Mouse (Mus musculus): ENCODE data around the gene Gprc5a. TPM values are rescaled to one million over a fixed set of nuclear protein-coding genes. Genes with fewer than 3 reads are reported as not detected.

Gprc5a gene
- 4.8 and 9.1 TPM in 2 replicates for polyA plus RNA-seq (2015; fragmentation: Nextera tagmentation; extraction: Ambion mirVana)

GRCm38 (mm10) chr6:135065236-135065957, at the start of gene Gprc5a:
Gprc5a (plus strand) TSS chr6:135065651.
- Histone ChIP-seq H3K27me3 (no peaks in the 10 kb centered on the region), H3K4me1 (replicated peaks) (peaks cover 21% of the 10 kb centered on the region), H3K9ac (peak within 1 kb of the TSS; percentile 61), H3K27ac (peak within 1 kb of the TSS; percentile 58), H3K9me3 (replicated peaks) (no peaks in the 10 kb centered on the region), H3K36me3 (no peaks in the 10 kb centered on the region), H3K4me3 (peak within 1 kb of the TSS; percentile 61), H3K4me2 (peak within 1 kb of the TSS; percentile 94)
- ATAC-seq (replicated peaks; ENCODE audit: insufficient number of reproducible peaks, insufficient read depth, low FRiP score, low read depth) = peak; percentile 62
- WGBS = under 1% methylated on average over 44 of the region's 44 CpGs

GRCm38 (mm10) chr6:135017211-135017610, 48.2 kb upstream of the Gprc5a start:
- no peak for ATAC-seq (replicated peaks; ENCODE audit: insufficient number of reproducible peaks, insufficient read depth, low FRiP score, low read depth)
- Histone ChIP-seq H3K4me1 (replicated peaks) (peaks cover 4% of the 10 kb centered on the region), H3K36me3 (peaks cover 87% of the 10 kb centered on the region), H3K27ac (no peak overlapping the region), H3K4me2 (no peak overlapping the region), H3K9me3 (replicated peaks) (no peaks in the 10 kb centered on the region), H3K27me3 (no peaks in the 10 kb centered on the region), H3K9ac (no peak overlapping the region), H3K4me3 (no peak overlapping the region)
- 55% methylated on average over 11 of the region's 11 CpGs for WGBS

DNA sequence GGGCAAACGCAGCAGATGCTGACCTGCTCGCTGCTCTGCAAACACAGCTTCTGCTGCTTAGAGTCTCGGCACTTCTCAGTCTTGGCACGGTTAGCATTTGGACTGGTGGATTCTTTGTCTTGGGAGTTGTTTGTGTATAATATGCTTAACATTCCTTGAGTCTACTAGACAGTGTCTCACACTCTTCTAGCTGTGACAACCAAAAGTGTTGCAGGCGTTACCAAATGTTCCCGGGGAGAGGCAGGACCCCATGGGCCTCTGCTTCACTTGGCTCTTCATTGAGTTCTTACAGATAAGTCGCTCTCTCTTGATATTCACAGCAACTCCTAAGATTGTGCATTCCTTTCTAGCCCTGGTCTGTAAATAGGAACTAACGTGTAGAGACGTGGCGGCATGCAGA, 45.9 kb upstream of the Gprc5a start:
- H3K27ac ChIP-seq = no peak overlapping the region
- H3K9me3 ChIP-seq (replicated peaks) = no peaks in the 10 kb centered on the region
- peaks cover 98% of the 10 kb centered on the region for H3K36me3 ChIP-seq
- no peak for ATAC-seq (replicated peaks; ENCODE audit: insufficient number of reproducible peaks, insufficient read depth, low FRiP score, low read depth)
- no peaks in the 10 kb centered on the region for H3K27me3 ChIP-seq
- H3K4me3 ChIP-seq = no peak overlapping the region
- H3K9ac ChIP-seq = no peak overlapping the region
- no peak overlapping the region for H3K4me2 ChIP-seq
- WGBS = 57% methylated on average over 10 of the region's 10 CpGs
- no peaks in the 10 kb centered on the region for H3K4me1 ChIP-seq (replicated peaks)

DNA sequence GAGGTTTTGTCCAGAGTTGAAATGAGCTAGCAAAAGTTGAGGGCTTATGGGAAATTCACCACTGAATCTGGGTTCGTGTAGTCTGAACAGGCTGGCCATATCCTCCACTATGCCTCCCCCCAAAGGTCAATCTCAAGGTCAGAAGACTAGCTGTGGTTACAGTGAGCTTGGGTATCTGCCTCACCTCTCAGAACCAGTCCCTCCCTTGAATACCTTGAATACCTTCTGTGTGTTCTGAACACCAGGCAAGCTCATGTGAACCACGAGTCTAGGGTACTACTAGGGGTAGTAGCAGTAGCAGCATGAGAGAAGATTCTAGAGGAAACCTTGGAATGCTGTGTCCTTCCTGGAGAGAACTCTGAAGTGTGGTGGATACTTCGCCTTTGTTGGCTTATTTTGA, 43.8 kb upstream of the Gprc5a start:
- no peak overlapping the region for H3K27ac ChIP-seq
- H3K4me3 ChIP-seq = no peak overlapping the region
- no peak overlapping the region for H3K9ac ChIP-seq
- H3K27me3 ChIP-seq = no peaks in the 10 kb centered on the region
- ATAC-seq (replicated peaks; ENCODE audit: insufficient number of reproducible peaks, insufficient read depth, low FRiP score, low read depth) = no peak
- 0 out of 2 replicates have a peak, but pooled peaks cover 4% of the 10 kb centered on the region for H3K4me1 ChIP-seq (replicated peaks)
- 73% methylated on average over 3 of the region's 3 CpGs for WGBS
- H3K4me2 ChIP-seq = no peak overlapping the region
- H3K9me3 ChIP-seq (replicated peaks) = no peaks in the 10 kb centered on the region
- H3K36me3 ChIP-seq = peaks cover 77% of the 10 kb centered on the region

- no peaks in the 10 kb centered on the region for H3K9me3 ChIP-seq (replicated peaks)
- ATAC-seq (replicated peaks; ENCODE audit: insufficient number of reproducible peaks, insufficient read depth, low FRiP score, low read depth) = no peak
- no peak overlapping the region for H3K4me2 ChIP-seq
- 84% methylated on average over 14 of the region's 14 CpGs for WGBS
- H3K4me3 ChIP-seq = no peak overlapping the region
- H3K27ac ChIP-seq = no peak overlapping the region
- no peak overlapping the region for H3K9ac ChIP-seq
- peaks cover 59% of the 10 kb centered on the region for H3K36me3 ChIP-seq
- 0 out of 2 replicates have a peak, but pooled peaks cover 8% of the 10 kb centered on the region for H3K4me1 ChIP-seq (replicated peaks)
- H3K27me3 ChIP-seq = no peaks in the 10 kb centered on the region
Measured at GRCm38 (mm10) chr6:135023379-135023778, 42.1 kb upstream of the Gprc5a start.

- Histone ChIP-seq H3K27me3 (no peaks in the 10 kb centered on the region), H3K9me3 (replicated peaks) (no peaks in the 10 kb centered on the region), H3K9ac (no peak overlapping the region), H3K4me3 (no peak overlapping the region), H3K4me1 (replicated peaks) (0 out of 2 replicates have a peak, but pooled peaks cover 8% of the 10 kb centered on the region), H3K4me2 (no peak overlapping the region), H3K36me3 (peaks cover 44% of the 10 kb centered on the region), H3K27ac (no peak overlapping the region)
- no peak for ATAC-seq (replicated peaks; ENCODE audit: insufficient number of reproducible peaks, insufficient read depth, low FRiP score, low read depth)
- 72% methylated on average over 1 of the region's 1 CpGs for WGBS
Measured at GRCm38 (mm10) chr6:135024781-135025420, 40.5 kb upstream of the Gprc5a start.

DNA sequence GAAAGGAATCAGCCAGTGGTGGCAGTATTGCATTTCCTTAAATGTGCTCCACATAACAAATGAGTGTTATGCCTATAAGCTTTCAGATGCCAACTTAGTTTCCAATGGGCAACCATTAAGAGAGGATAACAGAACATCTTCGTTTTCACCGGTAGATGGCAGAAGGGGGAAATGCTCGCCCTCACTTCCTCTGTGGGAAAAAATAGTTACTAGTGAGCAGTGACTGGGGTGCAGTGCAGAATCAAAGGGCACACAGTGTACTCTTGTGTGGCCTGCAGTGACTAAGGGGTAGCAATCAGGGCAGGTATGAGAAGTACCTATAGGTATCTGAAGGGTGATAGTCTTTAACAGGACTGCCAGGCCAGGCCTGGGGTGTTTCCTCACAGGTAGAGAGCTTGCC, 39.2 kb upstream of the Gprc5a start:
- Histone ChIP-seq H3K4me1 (replicated peaks) (0 out of 2 replicates have a peak, but pooled peaks cover 8% of the 10 kb centered on the region), H3K9me3 (replicated peaks) (no peaks in the 10 kb centered on the region), H3K4me2 (no peak overlapping the region), H3K4me3 (no peak overlapping the region), H3K27me3 (no peaks in the 10 kb centered on the region), H3K27ac (no peak overlapping the region), H3K9ac (no peak overlapping the region), H3K36me3 (peaks cover 31% of the 10 kb centered on the region)
- 4% methylated on average over 3 of the region's 3 CpGs for WGBS
- 0 out of 2 replicates have a peak, but pooled peaks have one; percentile 39 for ATAC-seq (replicated peaks; ENCODE audit: insufficient number of reproducible peaks, insufficient read depth, low FRiP score, low read depth)

DNA sequence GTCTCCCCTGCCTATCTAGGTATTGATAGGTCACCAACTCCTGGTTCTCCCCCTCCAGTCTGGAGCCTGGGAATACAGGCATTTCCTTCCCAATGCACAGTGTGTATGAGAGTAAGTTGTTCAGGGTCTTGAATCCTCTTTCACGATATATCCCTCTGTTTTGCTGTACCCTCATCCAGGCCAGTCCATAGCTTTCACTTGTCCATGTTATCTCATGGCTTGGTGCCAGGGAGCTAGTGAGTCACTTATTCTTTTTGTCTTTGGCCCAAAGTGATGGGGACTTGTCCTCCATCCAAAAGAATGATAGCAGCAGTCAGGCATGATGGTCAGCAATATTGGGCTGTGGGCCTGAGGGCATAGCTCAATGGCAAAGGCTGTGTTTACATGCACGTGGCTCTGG, 38.7 kb upstream of the Gprc5a start:
- no peak for ATAC-seq (replicated peaks; ENCODE audit: insufficient number of reproducible peaks, insufficient read depth, low FRiP score, low read depth)
- Histone ChIP-seq H3K27me3 (no peaks in the 10 kb centered on the region), H3K4me1 (replicated peaks) (0 out of 2 replicates have a peak, but pooled peaks cover 8% of the 10 kb centered on the region), H3K9me3 (replicated peaks) (no peaks in the 10 kb centered on the region), H3K4me3 (no peak overlapping the region), H3K9ac (no peak overlapping the region), H3K27ac (no peak overlapping the region), H3K4me2 (no peak overlapping the region), H3K36me3 (peaks cover 26% of the 10 kb centered on the region)
- 46% methylated on average over 2 of the region's 2 CpGs for WGBS

DNA sequence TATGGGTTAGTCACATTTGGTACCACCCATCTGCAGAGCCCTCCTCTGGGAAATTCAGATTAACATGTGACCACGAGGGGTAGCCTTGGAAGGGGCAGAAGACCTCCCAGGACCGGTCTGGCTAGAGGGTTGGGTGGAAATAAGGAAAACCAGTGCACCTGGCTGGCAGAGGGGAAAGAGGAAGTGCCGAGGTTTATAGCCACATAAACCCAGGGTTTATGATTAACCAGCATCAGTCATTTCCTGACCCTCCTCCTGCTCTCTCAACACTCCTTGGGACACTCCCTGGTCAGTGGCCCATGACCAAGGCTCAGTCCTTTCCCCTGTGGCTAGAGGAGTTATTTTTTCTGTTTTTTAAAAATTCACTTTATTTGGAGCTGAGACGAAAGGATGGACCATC, 36.2 kb upstream of the Gprc5a start:
- no peak for ATAC-seq (replicated peaks; ENCODE audit: insufficient number of reproducible peaks, insufficient read depth, low FRiP score, low read depth)

DNA sequence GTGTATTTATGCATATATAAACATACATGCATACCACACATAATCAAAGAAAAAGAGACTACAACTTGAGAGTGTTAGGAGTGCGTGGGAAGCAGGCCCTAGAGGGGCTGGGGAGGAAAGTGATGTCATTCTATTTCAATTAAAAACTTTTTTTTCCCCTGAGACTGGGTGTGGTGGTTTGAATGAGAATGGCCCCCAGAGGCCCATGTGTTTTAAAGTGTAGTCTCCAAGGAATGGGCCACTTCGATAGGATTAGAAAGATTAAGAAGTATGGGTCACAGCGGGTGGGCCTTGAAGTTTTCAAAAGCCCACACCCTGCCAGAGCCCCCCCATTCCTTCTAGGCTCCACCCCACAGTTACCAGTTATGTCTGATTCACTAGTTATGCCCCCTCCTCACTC, 26.8 kb upstream of the Gprc5a start:
- H3K27me3 ChIP-seq = 0 out of 2 replicates have a peak, but pooled peaks cover 5% of the 10 kb centered on the region
- H3K4me3 ChIP-seq = no peak overlapping the region
- no peak overlapping the region for H3K9ac ChIP-seq
- H3K4me2 ChIP-seq = no peak overlapping the region
- ATAC-seq (replicated peaks; ENCODE audit: insufficient number of reproducible peaks, insufficient read depth, low FRiP score, low read depth) = no peak
- 0 out of 2 replicates have a peak, but pooled peaks cover 3% of the 10 kb centered on the region for H3K9me3 ChIP-seq (replicated peaks)
- 71% methylated on average over 3 of the region's 3 CpGs for WGBS
- H3K36me3 ChIP-seq = no peaks in the 10 kb centered on the region
- no peak overlapping the region for H3K27ac ChIP-seq
- H3K4me1 ChIP-seq (replicated peaks) = peaks cover 9% of the 10 kb centered on the region

More for the DNA sequence above, 36.2 kb upstream of the Gprc5a start:
- peaks cover 2% of the 10 kb centered on the region; the same call in 1 of the 2 replicates for H3K36me3 ChIP-seq
- 69% methylated on average over 4 of the region's 4 CpGs for WGBS
- H3K4me3 ChIP-seq = no peak overlapping the region
- H3K4me2 ChIP-seq = no peak overlapping the region
- no peak overlapping the region for H3K27ac ChIP-seq
- no peaks in the 10 kb centered on the region for H3K9me3 ChIP-seq (replicated peaks)
- H3K4me1 ChIP-seq (replicated peaks) = 0 out of 2 replicates have a peak, but pooled peaks cover 8% of the 10 kb centered on the region
- no peaks in the 10 kb centered on the region for H3K27me3 ChIP-seq
- no peak overlapping the region for H3K9ac ChIP-seq

DNA sequence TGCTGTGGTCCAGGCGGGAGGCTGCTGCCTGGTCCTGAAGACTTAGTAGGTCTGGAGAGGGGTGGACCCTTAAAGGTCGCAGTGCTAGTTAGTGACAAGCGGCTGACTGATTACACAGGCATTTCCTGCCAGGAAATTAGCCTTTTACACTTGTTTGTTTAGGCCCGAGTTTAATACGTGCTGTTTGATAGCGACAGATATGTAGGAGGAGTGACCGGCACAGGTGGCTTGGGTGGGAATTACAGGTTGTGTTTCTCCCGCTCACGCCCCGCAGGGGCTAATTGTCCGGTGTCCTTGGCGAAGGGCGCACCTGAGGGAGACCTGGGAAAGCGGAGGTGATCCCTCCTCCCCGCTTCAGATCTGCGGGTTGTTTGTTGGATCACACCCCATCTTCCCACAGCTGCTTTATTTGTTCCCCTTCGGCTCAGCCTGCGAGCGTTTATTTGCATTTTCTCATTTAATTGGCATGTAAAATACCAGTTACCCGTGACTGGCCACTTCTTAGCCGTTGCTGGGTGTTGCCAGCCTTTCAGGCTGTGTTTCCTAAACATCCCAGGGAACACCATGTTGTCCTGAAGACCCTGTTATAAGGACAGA, 25.1 kb upstream of the Gprc5a start:
- no peak; the same call in 1 of the 2 replicates for ATAC-seq (replicated peaks; ENCODE audit: insufficient number of reproducible peaks, insufficient read depth, low FRiP score, low read depth)
- WGBS = 7% methylated on average over 21 of the region's 21 CpGs
- Histone ChIP-seq H3K9ac (peak overlapping the region; percentile 0; the same call in 1 of the 2 replicates), H3K36me3 (no peaks in the 10 kb centered on the region), H3K4me2 (peak overlapping the region; percentile 52), H3K4me3 (peak overlapping the region; percentile 27), H3K9me3 (replicated peaks) (0 out of 2 replicates have a peak, but pooled peaks cover 3% of the 10 kb centered on the region), H3K4me1 (replicated peaks) (peaks cover 9% of the 10 kb centered on the region), H3K27ac (no peak overlapping the region), H3K27me3 (0 out of 2 replicates have a peak, but pooled peaks cover 5% of the 10 kb centered on the region)

Measured in heart, embryonic 15.5 days (tissue).